In the genomic region with DNA sequence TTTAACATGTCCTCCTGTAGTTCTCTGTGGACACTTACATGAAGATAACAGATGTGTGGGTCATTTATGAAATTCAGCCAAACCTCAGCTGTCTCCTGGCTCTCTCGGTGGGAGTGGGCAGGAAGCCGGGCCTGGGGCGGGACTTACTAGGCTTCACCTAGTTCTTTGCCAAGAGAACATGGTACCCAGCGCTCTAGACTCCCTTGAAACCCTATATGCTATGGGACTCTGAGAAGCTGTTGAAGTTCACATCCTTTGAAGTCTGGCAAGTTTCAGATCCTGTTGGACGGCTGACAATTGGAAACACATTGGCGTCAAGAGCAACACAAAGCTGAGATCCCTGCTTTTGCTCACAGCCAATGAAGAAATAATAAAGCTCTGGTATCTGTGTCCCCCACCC, we compare ENCODE assay signal across 12 mouse cellular contexts. TPM values are rescaled to one million over a fixed set of nuclear protein-coding genes. Genes with fewer than 3 reads are reported as not detected.
DNase-seq lines count a peak whose midpoint lies in the region; ATAC-seq and TF ChIP-seq lines count a peak whose summit lies in the region.
"Had no signal": no experiment of that assay in that cellular context is flagged by ENCODE, and none has a peak within 500 bp of the region (broad histone marks: within the 10 kb centered on the region; RNA-seq: fewer than 3 reads in every experiment).

No protein-coding gene starts in this region.

- peak; percentile 46 for ATAC-seq in forebrain, postnatal 0 days
- no peak for ATAC-seq in forebrain, embryonic 13.5 days
- ATAC-seq: midbrain, embryonic 15.5 days had no signal

- H3K27ac ChIP-seq in forebrain, postnatal 0 days (ENCODE audit: low read depth, low read length), result no peak overlapping the region
- no peak overlapping the region for H3K27ac ChIP-seq in forebrain, embryonic 13.5 days
- peak overlapping the region; percentile 99 for H3K27ac ChIP-seq in embryonic fibroblast, embryonic 13.5 days (ENCODE audit: insufficient read depth, low read length)
- H3K27ac ChIP-seq: midbrain, embryonic 15.5 days had no signal

- no peaks in the 10 kb centered on the region for H3K27me3 ChIP-seq in forebrain, postnatal 0 days (ENCODE audit: insufficient read depth, low read length)
- no peaks in the 10 kb centered on the region for H3K27me3 ChIP-seq in forebrain, embryonic 13.5 days
- H3K27me3 ChIP-seq: midbrain, embryonic 15.5 days had no signal

- H3K9me3 ChIP-seq in forebrain, postnatal 0 days (ENCODE audit: low read length), result no peaks in the 10 kb centered on the region
- H3K9me3 ChIP-seq in forebrain, embryonic 13.5 days (replicated peaks), result no peaks in the 10 kb centered on the region
- H3K9me3 ChIP-seq: midbrain, embryonic 15.5 days had no signal

- no peaks in the 10 kb centered on the region for H3K36me3 ChIP-seq in forebrain, postnatal 0 days (ENCODE audit: insufficient read depth)
- no peaks in the 10 kb centered on the region for H3K36me3 ChIP-seq in forebrain, embryonic 13.5 days (ENCODE audit: poor library complexity, severe bottlenecking)
- H3K36me3 ChIP-seq: midbrain, embryonic 15.5 days had no signal

- no peak for TF ChIP-seq POLR2A in embryonic fibroblast, embryonic 13.5 days (IDR thresholded peaks at IDR 0.05; ENCODE audit: low read depth, low read length)

- DNase-seq in forebrain, postnatal 0 days, result peak; percentile 61
- DNase-seq in 3T3-L1 (ENCODE audit: low read depth, low spot score), result peak; percentile 96
- DNase-seq in heart, postnatal 25 days (ENCODE audit: low spot score), result peak; percentile 14
- DNase-seq in frontal cortex, postnatal 10 days (ENCODE audit: low spot score in 2 of 2), result no peak
- no peak for DNase-seq in kidney, postnatal 14 days
- no peak for DNase-seq in thymus, postnatal 10 days (ENCODE audit: low spot score in 2 of 2)
- DNase-seq: adrenal gland, postnatal 14 days; right cerebral cortex, postnatal 14 days had no signal

- no peak overlapping the region for H3K4me3 ChIP-seq in forebrain, postnatal 0 days (ENCODE audit: low read depth, low read length)
- no peak overlapping the region for H3K4me3 ChIP-seq in forebrain, embryonic 13.5 days
- H3K4me3 ChIP-seq in embryonic fibroblast, embryonic 13.5 days (ENCODE audit: insufficient read depth, low read length), result no peak overlapping the region
- H3K4me3 ChIP-seq: erythroblast, embryonic 14.5 days; midbrain, embryonic 15.5 days had no signal

- H3K9ac ChIP-seq in forebrain, postnatal 0 days, result no peak overlapping the region
- no peak overlapping the region for H3K9ac ChIP-seq in forebrain, embryonic 13.5 days
- H3K9ac ChIP-seq: midbrain, embryonic 15.5 days had no signal

- H3K4me2 ChIP-seq in forebrain, postnatal 0 days (ENCODE audit: low read depth), result no peak overlapping the region
- no peak overlapping the region for H3K4me2 ChIP-seq in forebrain, embryonic 13.5 days
- H3K4me2 ChIP-seq: midbrain, embryonic 15.5 days had no signal

- WGBS in forebrain, postnatal 0 days, result 69% methylated on average over 6 of the region's 6 CpGs
- WGBS in forebrain, embryonic 13.5 days, result 84% methylated on average over 6 of the region's 6 CpGs

- intact Hi-C loops in heart, postnatal 25 days (cut with DNase I), result no loop called here

- no peaks in the 10 kb centered on the region; the same call in 1 of the 2 replicates for H3K4me1 ChIP-seq in forebrain, postnatal 0 days (ENCODE audit: insufficient read depth)
- no peaks in the 10 kb centered on the region for H3K4me1 ChIP-seq in forebrain, embryonic 13.5 days
- H3K4me1 ChIP-seq in embryonic fibroblast, embryonic 13.5 days (ENCODE audit: control insufficient read depth, insufficient read depth, low read length), result peaks cover 49% of the 10 kb centered on the region
- H3K4me1 ChIP-seq: midbrain, embryonic 15.5 days had no signal

- TF ChIP-seq CTCF in forebrain, postnatal 0 days (IDR thresholded peaks at IDR 0.05; ENCODE audit: low read depth), result no peak
- no peak for TF ChIP-seq CTCF in embryonic fibroblast, embryonic 13.5 days (IDR thresholded peaks at IDR 0.05; ENCODE audit: borderline replicate concordance, insufficient read depth, low read length)

RNA-seq across cellular contexts. Expression of a gene that starts 47.0 kb away (rescaled TPM):
- 2.0 and 7.9 TPM in 2 replicates for total RNA-seq in forebrain, postnatal 0 days (2014; rRNA removed)
- polyA plus RNA-seq in forebrain, postnatal 0 days (2015; fragmentation: Nextera tagmentation; extraction: Ambion mirVana), result 3.1 and 4.9 TPM in 2 replicates
- polyA plus RNA-seq in forebrain, embryonic 13.5 days (2015; fragmentation: Nextera tagmentation; extraction: Ambion mirVana), result 3.9 TPM in 2 replicates
- 187 and 323 TPM in 2 replicates for polyA plus RNA-seq in embryonic fibroblast, embryonic 13.5 days (2011; ENCODE audit: insufficient read length, low read depth, missing spikeins)
- 1 to 10 TPM; 2.4 to 4.2 TPM for total RNA-seq in heart, postnatal 25 days (2021)
- polyA plus RNA-seq: erythroblast, embryonic 14.5 days had no signal

Comparison
In these comparisons a context has a peak if more than half of its experiments do, and no peak if none do; other contexts are left out.
1. DNase-seq: peak in forebrain, postnatal 0 days (single experiment), 3T3-L1 (single experiment) and heart, postnatal 25 days (single experiment); none in frontal cortex, postnatal 10 days (0 of 2), kidney, postnatal 14 days (single experiment) and thymus, postnatal 10 days (0 of 2).
2. RNA of a gene that starts 47.0 kb away (polyA plus RNA-seq): 187 to 323 TPM in embryonic fibroblast, embryonic 13.5 days; 3.9 TPM in forebrain, embryonic 13.5 days and 3.1 to 4.9 TPM in forebrain, postnatal 0 days; every median in the first group is over 10 times any median in the second.